Mouse (Mus musculus) midbrain, postnatal 0 days (tissue): ENCODE results near the gene Jakmip3. TPM values are rescaled to one million over a fixed set of nuclear protein-coding genes. Genes with fewer than 3 reads are reported as not detected.

Experiments
- ATAC-seq: fragments of 200-750 bp; cut with Nextera tagmentation; 2 replicates; pipeline ENCODE4 v1.8.0; 2017; ENCODE audit warnings: moderate number of reproducible peaks, mild to moderate bottlenecking, moderate TSS enrichment, moderate library complexity; ENCODE audit not compliant: low FRiP score
- DNase-seq: peaks from one replicate; pipeline ENCODE4 v3.0.0-alpha.2; 2015; ENCODE audit warnings: low spot score
- H3K27ac ChIP-seq: fragments of 300-500 bp; sonication (generic); 2 replicates; pipeline ENCODE4 v1.5.1; 2014; ENCODE audit warnings: low read depth, mild to moderate bottlenecking, low read length, mixed read lengths
- H3K27me3 ChIP-seq: fragments of 300-500 bp; sonication (generic); 2 replicates; pipeline ENCODE4 v1.6.1; 2014; ENCODE audit warnings: low read length, control low read depth, mixed read lengths; ENCODE audit not compliant: insufficient read depth
- H3K36me3 ChIP-seq: fragments of 300-500 bp; sonication (generic); 2 replicates; pipeline ENCODE4 v1.6.1; 2014; ENCODE audit warnings: low read length, control low read depth, mixed read lengths; ENCODE audit not compliant: insufficient read depth
- H3K4me1 ChIP-seq: fragments of 300-500 bp; sonication (generic); 2 replicates; pipeline ENCODE4 v1.6.1; 2014; ENCODE audit warnings: mild to moderate bottlenecking, control low read depth, antibody characterized with exemption, low read length, mixed read lengths; ENCODE audit not compliant: insufficient read depth
- H3K4me2 ChIP-seq: fragments of 300-500 bp; sonication (generic); 2 replicates; pipeline ENCODE4 v1.6.1; 2014; ENCODE audit warnings: low read depth, mild to moderate bottlenecking, low read length, mixed read lengths; ENCODE audit not compliant: poor library complexity, severe bottlenecking
- H3K4me3 ChIP-seq: fragments of 300-500 bp; sonication (generic); 2 replicates; pipeline ENCODE4 v1.5.1; 2014; ENCODE audit warnings: low read depth, mild to moderate bottlenecking, low read length, moderate library complexity
- H3K9ac ChIP-seq: fragments of 300-500 bp; sonication (generic); replicated peaks from 2 replicates; pipeline ENCODE4 v1.6.1; 2014; ENCODE audit warnings: mild to moderate bottlenecking, low read length, moderate library complexity, mixed read lengths; ENCODE audit not compliant: poor library complexity, severe bottlenecking
- H3K9me3 ChIP-seq: fragments of 300-500 bp; sonication (generic); 2 replicates; pipeline ENCODE4 v1.6.1; 2016; ENCODE audit warnings: low read length, control low read depth
- CTCF ChIP-seq: IDR thresholded peaks from 2 replicates; pipeline ENCODE4 v1.5.1; 2016; ENCODE audit warnings: antibody characterized with exemption, mild to moderate bottlenecking
- WGBS: fragments of 180-500 bp; shearing (Covaris S2); extraction: QIAGEN DNeasy Blood & Tissue Kit; methylation state at CpG from one replicate; pipeline ENCODE4 v1.1.7; 2014; 5-methylcytosine and 5-hydroxymethylcytosine counted together
- polyA plus RNA-seq: library from polyadenylated mRNA; unstranded; fragments of >200 nt; fragmentation: Nextera tagmentation; extraction: Ambion mirVana; gene quantifications from 2 replicates; pipeline ENCODE4 v1.2.1, GENCODE M21; 2015
- total RNA-seq: library from RNA; depleted of rRNA; stranded (reverse); fragments of >200 nt; gene quantifications from 2 replicates; pipeline ENCODE4 v1.2.3, GENCODE M21; 2014

The Jakmip3 gene
- total and polyA plus RNA-seq, 2 experiments from 2014 or later = 8.5 to 19.6 TPM

DNA sequence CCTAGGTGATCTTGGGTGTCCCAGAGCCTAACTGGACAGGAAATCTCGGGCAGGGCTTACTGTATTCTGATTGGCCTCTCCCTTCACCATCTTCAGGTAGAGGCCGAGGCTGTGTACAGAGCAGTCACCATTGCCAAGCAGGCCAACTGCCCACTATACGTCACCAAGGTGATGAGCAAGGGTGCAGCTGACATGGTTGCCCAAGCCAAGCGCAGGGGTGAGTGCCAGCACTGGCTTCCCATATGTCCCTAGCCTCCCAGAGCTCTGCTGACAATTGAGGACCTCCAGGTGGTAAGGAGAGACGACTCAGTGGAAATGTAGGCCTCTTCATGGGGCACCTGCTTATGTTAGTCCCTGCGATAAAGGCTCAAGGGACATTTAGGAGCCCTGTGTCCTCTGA lies 154.2 kb downstream of the Jakmip3 start:
- Histone ChIP-seq H3K4me3 (no peak overlapping the region), H3K27ac (no peak overlapping the region), H3K9ac (no peak overlapping the region), H3K27me3 (no peaks in the 10 kb centered on the region), H3K4me2 (no peak overlapping the region), H3K4me1 (no peaks in the 10 kb centered on the region), H3K9me3 (no peaks in the 10 kb centered on the region), H3K36me3 (peaks cover 73% of the 10 kb centered on the region)
- ATAC-seq = no peak
- WGBS = 86% methylated on average over 6 of the region's 6 CpGs
- DNase-seq = no peak
- no peak for TF ChIP-seq CTCF

DNA sequence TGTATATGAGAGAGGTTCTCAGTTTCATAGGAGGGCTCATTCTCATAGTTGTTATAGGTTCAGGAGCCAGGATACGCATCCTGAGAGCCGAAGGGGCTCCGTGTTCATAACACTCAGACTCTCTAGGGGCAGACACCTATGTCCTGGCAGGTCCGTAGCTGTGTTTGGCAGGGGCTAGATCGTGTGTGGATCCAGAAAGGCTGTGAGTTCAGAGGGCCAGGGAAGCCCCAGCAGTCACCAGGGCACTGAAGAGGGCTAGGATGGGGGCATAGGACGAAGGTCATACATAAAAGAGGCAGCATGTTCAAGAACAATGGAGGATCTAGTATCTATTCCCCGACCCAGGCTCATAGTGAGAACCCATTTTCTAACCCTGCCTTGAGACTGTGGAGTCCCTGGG lies 154.8 kb downstream of the Jakmip3 start:
- Histone ChIP-seq H3K27me3 (no peaks in the 10 kb centered on the region), H3K9ac (no peak overlapping the region), H3K4me1 (no peaks in the 10 kb centered on the region), H3K27ac (no peak overlapping the region), H3K4me2 (no peak overlapping the region), H3K4me3 (no peak overlapping the region), H3K36me3 (peaks cover 76% of the 10 kb centered on the region), H3K9me3 (no peaks in the 10 kb centered on the region)
- ATAC-seq = no peak
- no peak for TF ChIP-seq CTCF
- no peak for DNase-seq
- WGBS = 80% methylated on average over 7 of the region's 7 CpGs

DNA sequence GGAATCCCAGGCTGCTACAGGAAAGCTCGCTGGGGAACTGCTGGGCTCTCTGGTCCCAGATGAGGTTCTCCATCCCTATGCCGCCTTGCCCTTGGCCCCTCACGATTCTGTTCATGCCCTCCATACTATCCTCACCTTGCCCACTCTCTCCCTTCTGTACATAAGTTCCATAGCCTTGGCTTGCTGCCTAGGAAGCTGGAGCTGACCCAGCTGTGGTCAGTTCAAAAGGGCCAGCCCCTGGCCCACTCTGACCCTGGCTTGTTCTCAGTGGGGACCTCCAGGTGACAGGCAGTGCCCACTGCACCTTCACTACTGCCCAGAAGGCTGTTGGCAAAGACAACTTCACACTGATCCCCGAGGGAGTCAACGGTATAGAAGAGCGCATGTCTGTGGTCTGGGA lies 155.9 kb downstream of the Jakmip3 start:
- no peak for DNase-seq
- H3K27me3 ChIP-seq = no peaks in the 10 kb centered on the region
- no peaks in the 10 kb centered on the region for H3K4me1 ChIP-seq
- TF ChIP-seq CTCF = no peak
- 92% methylated on average over 6 of the region's 6 CpGs for WGBS
- no peak overlapping the region for H3K27ac ChIP-seq
- no peak overlapping the region for H3K4me3 ChIP-seq
- no peak overlapping the region for H3K9ac ChIP-seq
- no peaks in the 10 kb centered on the region for H3K9me3 ChIP-seq
- H3K36me3 ChIP-seq = peaks cover 66% of the 10 kb centered on the region
- H3K4me2 ChIP-seq = no peak overlapping the region
- ATAC-seq = no peak

DNA sequence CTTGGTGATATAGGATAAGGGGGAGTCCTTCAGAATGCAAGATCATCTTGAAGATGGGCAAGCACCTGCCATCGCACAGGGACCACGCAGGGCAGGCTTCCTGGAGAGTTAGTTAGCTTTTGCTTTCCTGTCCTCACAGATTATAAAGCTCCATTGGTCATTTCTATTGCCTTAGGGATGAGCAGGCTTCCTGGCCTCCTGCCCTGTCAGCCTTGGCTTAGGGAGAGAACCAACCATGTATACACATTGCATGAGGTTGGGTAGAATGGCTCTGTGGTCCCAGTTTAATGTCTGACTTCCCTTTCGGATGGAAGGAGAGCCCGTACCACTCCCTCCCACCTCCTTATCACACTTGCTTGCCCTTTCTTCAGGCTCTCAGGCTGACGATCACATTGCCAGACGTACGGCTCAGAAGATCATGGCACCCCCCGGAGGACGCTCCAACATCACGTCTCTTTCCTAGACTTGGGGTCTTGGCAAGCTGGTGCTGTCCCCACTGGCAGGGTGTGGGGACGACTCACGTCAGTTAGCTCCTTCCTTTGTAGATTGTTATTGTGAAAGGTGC lies 160.1 kb downstream of the Jakmip3 start:
- Histone ChIP-seq H3K4me2 (no peak overlapping the region), H3K36me3 (peaks cover 32% of the 10 kb centered on the region), H3K27me3 (no peaks in the 10 kb centered on the region), H3K27ac (no peak overlapping the region), H3K9me3 (no peaks in the 10 kb centered on the region), H3K9ac (no peak overlapping the region), H3K4me1 (no peaks in the 10 kb centered on the region), H3K4me3 (no peak overlapping the region)
- ATAC-seq = no peak
- WGBS = 68% methylated on average over 12 of the region's 12 CpGs
- no peak for TF ChIP-seq CTCF
- no peak for DNase-seq

DNA sequence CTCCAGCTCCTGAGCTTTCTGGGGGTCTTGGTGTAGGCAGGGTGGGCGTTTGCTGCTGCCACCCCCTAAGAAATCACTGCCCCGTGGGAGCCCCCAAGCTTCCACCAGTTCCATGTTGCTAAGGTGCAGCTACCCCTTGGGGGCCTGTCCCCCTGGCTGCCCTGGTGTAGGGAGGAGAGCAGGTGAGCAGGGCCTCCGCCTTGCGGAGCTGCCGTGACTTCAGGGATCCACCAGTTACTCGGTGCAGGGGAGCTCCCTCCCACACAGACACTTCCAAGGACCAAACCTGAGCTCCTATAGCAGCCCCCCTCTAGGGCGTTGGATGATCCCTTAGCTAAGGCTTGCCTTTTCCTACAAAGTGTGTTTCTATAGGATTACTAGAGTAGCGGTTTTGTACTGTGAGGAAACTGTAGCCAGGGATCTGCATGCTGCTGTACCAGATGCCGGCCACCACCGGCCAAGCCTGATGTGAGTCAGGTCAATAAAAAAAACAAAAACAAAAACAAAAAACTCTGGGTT lies 160.8 kb downstream of the Jakmip3 start:
- ATAC-seq (no peak), DNase-seq (no peak)
- Histone ChIP-seq H3K27ac (no peak overlapping the region; the same call in 1 of the 2 replicates), H3K4me3 (no peak overlapping the region), H3K9me3 (no peaks in the 10 kb centered on the region), H3K4me1 (no peaks in the 10 kb centered on the region), H3K27me3 (no peaks in the 10 kb centered on the region), H3K4me2 (no peak overlapping the region), H3K9ac (no peak overlapping the region), H3K36me3 (peaks cover 29% of the 10 kb centered on the region)
- WGBS = 79% methylated on average over 10 of the region's 10 CpGs
- TF ChIP-seq CTCF = no peak

DNA sequence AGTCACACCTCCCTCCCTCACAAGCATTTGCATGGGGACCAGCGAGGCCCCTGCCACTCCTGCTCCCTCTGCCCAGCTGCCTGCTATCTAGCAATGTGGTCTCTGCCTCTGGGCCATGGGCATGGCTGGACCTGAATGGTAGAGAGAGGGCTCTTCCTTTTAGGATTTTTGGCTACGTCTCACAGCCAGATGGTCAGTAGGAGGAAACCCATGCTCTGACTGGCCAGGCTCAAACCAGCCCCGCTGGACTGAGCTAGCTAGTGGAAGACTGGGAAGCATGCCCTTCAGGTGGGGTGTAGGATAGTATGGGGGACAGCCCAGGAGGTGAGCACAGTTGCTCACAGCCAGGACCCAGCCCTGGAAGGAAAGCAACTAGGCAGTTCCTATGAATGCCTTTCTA lies 161.3 kb downstream of the Jakmip3 start:
- H3K27me3 ChIP-seq = no peaks in the 10 kb centered on the region
- peaks cover 24% of the 10 kb centered on the region for H3K36me3 ChIP-seq
- DNase-seq (peak; percentile 54), ATAC-seq (no peak)
- H3K9me3 ChIP-seq = no peaks in the 10 kb centered on the region
- no peaks in the 10 kb centered on the region for H3K4me1 ChIP-seq
- 67% methylated on average over 3 of the region's 3 CpGs for WGBS
- H3K4me3 ChIP-seq = no peak overlapping the region
- no peak overlapping the region for H3K9ac ChIP-seq
- TF ChIP-seq CTCF = no peak
- H3K27ac ChIP-seq = peak overlapping the region; percentile 32
- no peak overlapping the region for H3K4me2 ChIP-seq
